Mouse (Mus musculus) midbrain, embryonic 15.5 days (tissue): Measurements from ENCODE around the gene Mrpl36. TPM values are rescaled to one million over a fixed set of nuclear protein-coding genes. Genes with fewer than 3 reads are reported as not detected.

Experiments used
- ATAC-seq: fragments of 200-750 bp; cut with Nextera tagmentation; replicated peaks from 2 replicates; pipeline ENCODE4 v1.8.0; 2017; ENCODE audit warnings: moderate TSS enrichment
- H3K27ac ChIP-seq: fragments of 300-500 bp; sonication (generic); 2 replicates; pipeline ENCODE4 v1.5.1; 2015; ENCODE audit warnings: mild to moderate bottlenecking, inconsistent platforms
- H3K27me3 ChIP-seq: fragments of 300-500 bp; sonication (generic); replicated peaks from 2 replicates; pipeline ENCODE4 v1.6.1; 2015; ENCODE audit warnings: inconsistent platforms
- H3K36me3 ChIP-seq: fragments of 300-500 bp; sonication (generic); replicated peaks from 2 replicates; pipeline ENCODE4 v1.6.1; 2015; ENCODE audit warnings: inconsistent platforms
- H3K4me1 ChIP-seq: fragments of 300-500 bp; sonication (generic); 2 replicates; pipeline ENCODE4 v1.6.1; 2015; ENCODE audit warnings: inconsistent platforms
- H3K4me2 ChIP-seq: fragments of 300-500 bp; sonication (generic); 2 replicates; pipeline ENCODE4 v1.6.1; 2015; ENCODE audit warnings: inconsistent platforms, mild to moderate bottlenecking, moderate library complexity
- H3K4me3 ChIP-seq: fragments of 300-500 bp; sonication (generic); 2 replicates; pipeline ENCODE4 v1.5.1; 2015; ENCODE audit warnings: mild to moderate bottlenecking, inconsistent platforms
- H3K9ac ChIP-seq: fragments of 300-500 bp; sonication (generic); 2 replicates; pipeline ENCODE4 v1.6.1; 2015; ENCODE audit warnings: mild to moderate bottlenecking, inconsistent platforms
- H3K9me3 ChIP-seq: fragments of 300-500 bp; sonication (generic); 2 replicates; pipeline ENCODE4 v1.6.1; 2016; ENCODE audit warnings: inconsistent platforms
- WGBS: fragments of 180-500 bp; shearing (Covaris S2); methylation state at CpG from one replicate; pipeline ENCODE4 v1.1.7; 2015; ENCODE audit warnings: mixed read lengths; 5-methylcytosine and 5-hydroxymethylcytosine counted together
- polyA plus RNA-seq: library from polyadenylated mRNA; unstranded; fragments of >200 nt; fragmentation: Nextera tagmentation; extraction: Ambion mirVana; gene quantifications from 2 replicates; pipeline ENCODE4 v1.2.1, GENCODE M21; 2015

Gene Mrpl36
- polyA plus RNA-seq, 1 experiment from 2014 or later: 74.3 TPM

DNA sequence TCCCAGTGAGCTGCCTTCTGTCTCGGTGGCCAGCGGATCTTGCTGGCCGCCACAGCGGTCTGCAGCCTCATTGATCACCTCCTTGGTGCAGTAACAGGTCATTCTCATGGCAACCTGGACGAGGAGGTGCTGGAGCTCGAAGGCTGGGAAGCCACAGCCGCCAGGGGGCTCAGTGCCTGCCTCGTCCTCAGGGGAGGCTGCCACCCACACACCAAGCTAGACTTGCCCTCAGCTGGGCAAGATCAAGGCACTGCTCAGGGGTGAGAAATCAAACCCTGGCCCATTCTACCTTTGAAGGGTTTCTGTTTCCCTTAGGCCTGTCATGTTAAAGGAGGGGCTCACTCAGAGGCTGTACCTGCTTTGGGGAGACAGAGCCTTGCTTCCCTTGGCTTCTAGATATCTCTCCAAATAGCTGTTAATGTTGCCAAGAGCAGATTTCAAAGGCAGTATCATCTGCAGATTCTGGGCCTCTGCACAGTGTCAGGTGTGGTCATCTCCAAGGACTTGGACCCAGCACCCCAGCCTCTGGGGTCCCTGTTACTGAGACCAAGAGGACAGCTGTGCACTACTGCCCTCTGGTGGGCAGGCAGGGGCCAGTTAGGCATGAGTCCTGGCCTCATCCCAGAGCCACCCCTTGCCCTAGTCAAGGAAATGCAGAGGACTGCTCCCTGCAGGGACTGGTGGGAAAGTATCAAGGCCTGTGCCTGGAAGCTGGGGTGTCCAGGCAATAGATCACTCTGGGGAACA lies 18.0 kb upstream of the Mrpl36 start:
- Histone ChIP-seq H3K4me3 (no peak overlapping the region), H3K27me3 (peaks cover 3% of the 10 kb centered on the region), H3K4me2 (no peak overlapping the region), H3K36me3 (no peaks in the 10 kb centered on the region), H3K27ac (no peak overlapping the region), H3K4me1 (peaks cover 12% of the 10 kb centered on the region), H3K9ac (no peak overlapping the region), H3K9me3 (no peaks in the 10 kb centered on the region)
- 0 out of 2 replicates have a peak, but pooled peaks have one; percentile 27 for ATAC-seq
- WGBS: 15% methylated on average over 8 of the region's 8 CpGs

DNA sequence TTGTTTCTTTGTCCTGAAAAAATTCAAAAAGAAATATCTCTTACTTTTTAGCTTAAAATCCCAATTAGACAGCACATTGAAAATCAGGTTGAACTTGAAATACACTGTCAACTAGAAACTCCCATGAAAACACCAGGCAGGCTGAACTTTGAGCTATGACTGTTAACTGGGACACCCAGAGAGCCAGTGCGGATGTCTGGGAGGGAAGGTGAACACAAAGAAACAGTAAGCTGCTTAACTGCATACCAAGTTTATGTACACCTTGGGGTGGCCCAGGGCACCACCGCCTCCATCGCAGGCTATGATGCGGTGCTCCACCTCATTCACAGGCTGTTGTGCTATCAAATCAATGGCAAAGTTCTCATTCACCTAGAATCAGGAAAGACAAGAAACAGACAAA lies 8.3 kb upstream of the Mrpl36 start:
- ATAC-seq: no peak
- Histone ChIP-seq H3K36me3 (peaks cover 30% of the 10 kb centered on the region), H3K27me3 (no peaks in the 10 kb centered on the region), H3K27ac (no peak overlapping the region), H3K4me2 (no peak overlapping the region), H3K9me3 (no peaks in the 10 kb centered on the region; the same call in 1 of the 2 replicates), H3K4me1 (no peaks in the 10 kb centered on the region), H3K9ac (no peak overlapping the region), H3K4me3 (no peak overlapping the region)
- WGBS: 94% methylated on average over 4 of the region's 4 CpGs

DNA sequence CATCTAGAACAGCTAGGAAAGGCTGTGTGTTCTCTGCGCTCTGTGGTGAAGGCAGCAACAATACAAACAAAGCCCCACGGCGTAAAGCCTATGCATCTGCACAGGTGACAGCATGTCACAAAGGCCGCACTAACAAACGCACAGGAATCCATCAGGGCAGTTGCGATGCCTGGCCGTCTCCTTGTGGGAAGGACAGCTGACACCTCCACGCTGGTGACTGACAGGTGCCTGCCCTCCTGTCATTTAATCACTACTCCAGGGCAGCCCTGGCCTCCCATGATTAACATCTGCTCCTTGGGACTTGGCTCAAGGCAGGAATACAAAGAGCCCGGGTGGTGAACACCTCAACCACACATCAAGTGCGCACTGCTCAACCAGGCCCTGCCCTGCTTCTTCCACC lies 5.7 kb upstream of the Mrpl36 start:
- WGBS: 85% methylated on average over 10 of the region's 10 CpGs
- H3K4me2 ChIP-seq: no peak overlapping the region
- no peaks in the 10 kb centered on the region for H3K27me3 ChIP-seq
- H3K4me1 ChIP-seq: peaks cover 11% of the 10 kb centered on the region
- no peak overlapping the region for H3K9ac ChIP-seq
- no peak for ATAC-seq
- H3K4me3 ChIP-seq: no peak overlapping the region
- H3K36me3 ChIP-seq: peaks cover 21% of the 10 kb centered on the region
- H3K27ac ChIP-seq: no peak overlapping the region
- no peaks in the 10 kb centered on the region for H3K9me3 ChIP-seq

DNA sequence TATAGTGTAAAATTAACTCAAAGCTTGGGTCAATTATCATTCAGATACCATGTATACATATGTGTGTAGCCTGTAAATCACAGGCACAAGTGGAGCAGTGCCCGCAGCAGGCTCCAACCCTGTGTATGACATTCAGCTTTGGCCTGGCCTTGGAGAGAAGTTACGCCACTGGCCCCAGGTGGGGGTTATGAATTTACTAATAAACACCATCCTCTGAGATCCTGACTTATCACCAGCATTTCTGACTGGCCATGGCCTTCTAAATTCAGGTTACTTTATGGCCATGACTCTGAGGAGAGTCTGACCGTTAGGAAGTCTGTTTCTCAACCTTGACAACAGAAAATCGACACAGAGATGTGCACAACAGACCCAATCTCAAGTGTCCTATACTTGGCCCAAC lies 4.9 kb upstream of the Mrpl36 start:
- Histone ChIP-seq H3K4me3 (no peak overlapping the region), H3K9ac (no peak overlapping the region), H3K9me3 (no peaks in the 10 kb centered on the region), H3K4me1 (peaks cover 13% of the 10 kb centered on the region), H3K27me3 (no peaks in the 10 kb centered on the region), H3K27ac (no peak overlapping the region), H3K4me2 (no peak overlapping the region), H3K36me3 (peaks cover 14% of the 10 kb centered on the region)
- 96% methylated on average over 4 of the region's 4 CpGs for WGBS
- no peak for ATAC-seq

DNA sequence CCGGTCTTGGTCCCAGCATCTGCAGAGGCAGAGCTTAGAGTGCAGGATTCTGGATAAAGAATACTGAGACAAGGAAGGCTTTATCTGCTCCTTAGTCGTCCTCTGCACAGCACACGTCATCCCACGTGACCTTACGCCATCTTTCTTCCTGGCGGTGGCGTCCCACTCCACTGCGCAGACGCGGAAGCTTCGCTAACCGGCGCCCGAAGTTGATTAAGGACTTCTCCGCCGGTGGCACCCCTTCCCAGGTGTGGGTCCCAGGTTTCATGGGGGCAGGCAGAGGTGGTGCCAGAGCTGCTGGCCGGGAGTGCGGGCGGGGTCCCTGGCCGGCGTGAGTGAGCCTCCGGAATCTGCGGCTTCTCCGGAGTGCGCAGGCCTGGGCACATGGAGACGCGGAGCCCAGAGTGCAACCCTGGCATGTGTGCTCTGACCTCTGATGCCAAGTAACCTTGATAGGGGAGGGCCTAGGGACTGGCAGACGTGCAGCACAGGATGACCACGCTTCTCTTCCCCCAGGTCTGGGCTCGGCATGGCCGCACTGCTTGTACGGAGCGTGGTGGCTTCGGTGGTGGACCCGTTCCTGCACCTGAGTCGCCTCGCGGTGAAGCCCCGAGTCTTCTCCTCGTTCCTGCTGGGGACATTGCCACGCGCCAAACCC lies 2.7 kb downstream of the Mrpl36 start:
- peak; percentile 93 for ATAC-seq
- Histone ChIP-seq H3K27me3 (no peaks in the 10 kb centered on the region), H3K4me1 (peaks cover 30% of the 10 kb centered on the region), H3K27ac (peak overlapping the region; percentile 82), H3K4me3 (peak overlapping the region; percentile 69), H3K36me3 (no peaks in the 10 kb centered on the region), H3K4me2 (peak overlapping the region; percentile 88), H3K9ac (peak overlapping the region; percentile 73), H3K9me3 (no peaks in the 10 kb centered on the region)
- WGBS: under 1% methylated on average over 42 of the region's 42 CpGs

DNA sequence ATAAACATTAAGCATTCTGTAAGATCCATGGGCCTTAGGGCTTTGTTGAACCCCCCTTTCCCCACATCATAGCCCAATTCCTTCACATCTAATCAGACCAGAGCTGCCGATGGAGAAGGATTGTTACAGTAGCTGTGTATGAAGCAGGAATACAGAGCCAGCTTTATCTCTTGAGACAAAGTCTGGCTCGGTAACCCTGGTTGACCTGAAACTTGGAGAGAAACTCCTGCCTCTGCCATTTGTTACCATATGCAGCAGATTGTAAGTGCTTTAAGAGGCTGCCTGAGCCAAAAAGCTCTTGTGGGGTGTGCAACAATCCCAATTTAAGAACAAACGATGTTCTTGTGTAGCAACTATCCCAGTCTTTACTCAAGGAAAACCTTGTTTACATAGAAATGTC lies 3.4 kb downstream of the Mrpl36 start:
- Histone ChIP-seq H3K4me3 (peak overlapping the region; percentile 69), H3K4me1 (peaks cover 26% of the 10 kb centered on the region), H3K36me3 (no peaks in the 10 kb centered on the region), H3K9me3 (no peaks in the 10 kb centered on the region), H3K9ac (peak overlapping the region; percentile 73), H3K27me3 (no peaks in the 10 kb centered on the region), H3K4me2 (peak overlapping the region; percentile 88), H3K27ac (no peak overlapping the region)
- 73% methylated on average over 3 of the region's 3 CpGs for WGBS
- no peak for ATAC-seq

DNA sequence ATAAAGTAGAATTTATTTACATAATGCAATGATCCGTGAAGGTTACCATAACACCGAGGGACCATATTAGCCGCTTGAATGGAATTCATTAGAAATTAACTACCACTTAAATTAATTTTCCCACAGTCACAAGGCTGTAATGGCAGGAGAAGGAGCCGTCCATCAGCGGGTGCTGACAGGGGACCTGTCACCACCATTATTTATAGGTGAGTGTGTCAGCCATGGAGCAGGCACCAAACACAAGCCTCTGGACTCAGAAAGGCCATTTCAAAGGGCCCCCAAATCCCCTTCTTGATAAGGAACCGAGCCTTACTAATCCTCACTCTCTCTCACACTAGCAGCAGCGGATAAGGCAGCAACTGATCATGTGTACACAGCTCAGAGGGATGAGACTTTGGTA lies 8.4 kb downstream of the Mrpl36 start:
- H3K4me3 ChIP-seq: no peak overlapping the region
- no peak for ATAC-seq
- H3K9ac ChIP-seq: no peak overlapping the region

DNA sequence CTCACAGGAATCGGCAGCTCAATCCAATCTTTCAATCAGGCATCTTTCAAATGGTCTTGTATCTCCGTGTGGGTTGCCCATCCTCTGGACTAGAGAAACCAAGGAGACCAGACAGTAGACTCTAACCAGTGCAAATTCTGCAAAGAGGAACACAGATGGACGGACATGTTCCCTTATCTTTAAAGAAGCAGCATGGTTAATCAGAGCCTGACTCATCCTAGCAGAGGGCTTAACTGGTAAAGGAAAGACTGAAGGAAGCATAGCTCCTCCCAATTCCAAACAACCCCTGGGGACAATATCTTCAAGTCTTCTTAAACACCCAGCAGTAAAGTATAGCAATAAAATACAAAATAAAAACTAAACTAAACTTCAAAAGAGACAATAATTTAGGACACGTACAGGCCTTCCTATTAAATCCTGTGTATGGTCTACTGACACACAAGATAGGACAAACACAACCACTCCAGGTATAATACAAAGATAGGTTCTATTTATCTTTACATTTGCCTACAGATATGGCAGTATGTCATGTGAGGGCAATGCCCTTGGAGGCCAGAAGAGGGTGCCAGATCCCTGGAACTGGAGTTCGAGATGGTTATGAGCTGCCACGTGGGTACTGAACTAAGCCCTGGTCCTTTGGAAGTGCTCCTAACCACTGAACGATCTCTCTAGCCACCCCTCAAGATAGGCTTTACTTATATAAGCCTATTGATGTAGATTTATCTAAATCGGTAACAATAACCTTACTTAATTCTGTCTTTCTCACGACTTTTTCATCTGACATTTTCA lies 17.0 kb downstream of the Mrpl36 start:
- Histone ChIP-seq H3K27me3 (no peaks in the 10 kb centered on the region), H3K4me3 (no peak overlapping the region), H3K4me2 (no peak overlapping the region), H3K4me1 (no peaks in the 10 kb centered on the region), H3K9ac (no peak overlapping the region), H3K9me3 (no peaks in the 10 kb centered on the region), H3K27ac (no peak overlapping the region), H3K36me3 (no peaks in the 10 kb centered on the region)
- 80% methylated on average over 9 of the region's 9 CpGs for WGBS
- ATAC-seq: no peak

More for the DNA sequence above, 8.4 kb downstream of the Mrpl36 start:
- H3K27ac ChIP-seq: no peak overlapping the region
- peaks cover 2% of the 10 kb centered on the region for H3K4me1 ChIP-seq
- no peaks in the 10 kb centered on the region for H3K27me3 ChIP-seq
- WGBS: 50% methylated on average over 7 of the region's 7 CpGs
- no peak overlapping the region for H3K4me2 ChIP-seq
- no peaks in the 10 kb centered on the region for H3K36me3 ChIP-seq
- H3K9me3 ChIP-seq: no peaks in the 10 kb centered on the region

DNA sequence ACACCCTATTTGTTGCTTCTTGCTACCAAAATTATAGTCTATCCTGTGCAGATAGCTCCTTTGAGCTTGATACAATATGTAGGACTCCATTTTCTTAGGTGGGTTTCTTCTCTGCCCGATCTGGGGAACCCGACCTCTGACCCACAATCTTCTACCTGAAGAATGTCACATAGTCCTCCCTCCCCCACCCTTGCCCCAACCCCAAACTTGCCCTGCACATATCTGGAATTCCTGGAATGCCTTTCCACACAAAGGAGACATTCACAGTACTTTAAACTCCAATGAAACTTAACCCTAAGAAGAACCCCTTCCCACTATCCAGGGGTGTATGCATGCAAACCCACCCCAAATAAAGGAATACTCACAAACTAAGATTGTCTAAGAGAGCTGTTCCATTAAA lies 17.8 kb downstream of the Mrpl36 start:
- H3K4me2 ChIP-seq: no peak overlapping the region
- H3K4me1 ChIP-seq: no peaks in the 10 kb centered on the region
- H3K9me3 ChIP-seq: no peaks in the 10 kb centered on the region
- WGBS: 42% methylated on average over 2 of the region's 2 CpGs
- no peak overlapping the region for H3K4me3 ChIP-seq
- no peaks in the 10 kb centered on the region for H3K36me3 ChIP-seq
- ATAC-seq: no peak
- H3K27ac ChIP-seq: no peak overlapping the region
- H3K27me3 ChIP-seq: no peaks in the 10 kb centered on the region
- no peak overlapping the region for H3K9ac ChIP-seq

DNA sequence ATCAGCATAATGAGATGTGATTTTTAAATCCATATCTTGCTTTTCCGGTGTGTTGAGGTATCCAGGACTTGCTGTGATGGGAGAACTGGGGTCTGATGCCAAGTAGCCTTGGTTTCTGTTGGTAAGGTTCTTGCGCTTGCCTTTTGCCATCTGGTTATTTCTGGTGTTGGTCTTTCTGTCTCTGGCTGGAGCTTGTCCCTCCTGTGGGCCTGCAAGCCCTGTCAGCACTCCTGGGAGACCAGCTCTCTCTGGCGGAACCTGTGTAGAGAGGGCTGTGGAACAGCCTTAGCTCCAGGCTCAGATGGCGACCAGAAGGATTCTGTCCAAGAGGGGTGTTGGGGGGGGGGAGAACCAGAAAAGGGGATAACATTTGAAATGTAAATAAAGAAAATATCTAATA lies 18.4 kb downstream of the Mrpl36 start:
- no peak overlapping the region for H3K4me2 ChIP-seq
- no peak for ATAC-seq
- no peaks in the 10 kb centered on the region for H3K36me3 ChIP-seq
- no peaks in the 10 kb centered on the region for H3K4me1 ChIP-seq
- no peaks in the 10 kb centered on the region for H3K9me3 ChIP-seq
- H3K9ac ChIP-seq: no peak overlapping the region
- 81% methylated on average over 4 of the region's 4 CpGs for WGBS
- H3K4me3 ChIP-seq: no peak overlapping the region
- no peaks in the 10 kb centered on the region for H3K27me3 ChIP-seq
- no peak overlapping the region for H3K27ac ChIP-seq

DNA sequence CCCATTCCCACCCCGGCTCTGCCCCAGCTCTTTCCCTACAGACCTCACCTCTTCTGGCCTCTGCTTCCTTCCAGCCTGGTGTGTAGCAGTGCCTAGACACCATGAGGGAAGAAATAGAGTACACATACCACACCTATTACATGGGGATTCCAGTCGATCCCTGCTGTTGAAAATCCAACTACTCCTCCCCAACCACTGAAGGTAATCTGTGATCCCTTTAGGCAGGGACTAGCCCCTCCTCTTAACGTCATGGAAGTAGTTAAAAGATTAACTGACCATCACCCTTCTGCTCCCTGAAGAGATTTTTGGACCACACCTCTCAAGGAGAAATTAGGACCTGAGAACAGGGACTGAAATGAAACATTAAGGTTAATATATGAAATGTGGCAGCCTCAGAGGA lies 18.9 kb downstream of the Mrpl36 start:
- H3K9me3 ChIP-seq: no peaks in the 10 kb centered on the region
- H3K27ac ChIP-seq: no peak overlapping the region
- H3K4me3 ChIP-seq: no peak overlapping the region
- ATAC-seq: no peak
- WGBS: 70% methylated on average over 3 of the region's 3 CpGs
- H3K27me3 ChIP-seq: no peaks in the 10 kb centered on the region
- no peak overlapping the region for H3K4me2 ChIP-seq
- H3K36me3 ChIP-seq: no peaks in the 10 kb centered on the region
- no peaks in the 10 kb centered on the region for H3K4me1 ChIP-seq
- H3K9ac ChIP-seq: no peak overlapping the region

DNA sequence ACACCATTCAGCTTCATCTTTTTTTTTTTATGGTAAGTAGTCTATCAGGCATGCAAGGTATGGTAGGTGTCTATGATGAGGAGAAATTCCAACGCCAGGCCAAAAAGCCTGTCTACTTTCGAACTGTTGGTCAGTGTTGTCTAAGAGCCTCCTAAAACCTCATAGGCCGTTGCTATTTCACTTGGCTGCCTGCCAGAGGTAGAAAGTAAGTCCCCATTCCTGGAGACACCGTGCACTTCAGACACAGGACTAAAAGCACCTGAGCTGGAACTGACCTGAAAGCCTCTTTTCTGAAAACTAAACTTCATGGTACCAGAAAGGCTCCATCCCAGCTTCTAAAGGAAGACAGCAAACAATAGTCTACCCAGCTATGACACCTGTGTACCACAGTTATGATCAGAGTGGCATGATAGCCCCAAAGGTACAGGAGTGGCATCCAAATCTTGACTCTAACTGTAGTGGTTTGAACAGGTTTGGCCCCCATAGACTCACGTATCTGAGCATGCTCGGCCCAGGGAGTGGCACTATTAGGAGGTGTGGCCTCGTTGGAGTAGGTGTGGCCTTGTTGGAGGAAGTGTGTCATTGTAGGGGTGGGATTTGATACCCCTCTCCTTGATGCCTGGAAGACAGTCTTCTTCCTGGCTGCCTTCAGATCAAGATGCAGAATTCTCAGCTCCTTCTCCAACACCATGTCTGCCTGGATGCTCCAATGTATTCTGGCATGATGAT lies 19.8 kb downstream of the Mrpl36 start:
- Histone ChIP-seq H3K27ac (no peak overlapping the region), H3K9ac (no peak overlapping the region), H3K36me3 (no peaks in the 10 kb centered on the region), H3K27me3 (no peaks in the 10 kb centered on the region), H3K4me3 (no peak overlapping the region), H3K4me1 (no peaks in the 10 kb centered on the region), H3K9me3 (no peaks in the 10 kb centered on the region), H3K4me2 (no peak overlapping the region)
- 87% methylated on average over 7 of the region's 7 CpGs for WGBS
- ATAC-seq: no peak
